Mouse (Mus musculus): ENCODE data around the gene Ick. TPM values are rescaled to one million over a fixed set of nuclear protein-coding genes. Genes with fewer than 3 reads are reported as not detected.
"Not testable (repeated sequence)": the region's sequence is repeated elsewhere in the genome, so short reads cannot be mapped to it uniquely, and the experiment has no call there.

The Ick gene
- 45.0 and 55.6 TPM in 2 replicates for polyA plus RNA-seq (2012; rRNA removed)

DNA sequence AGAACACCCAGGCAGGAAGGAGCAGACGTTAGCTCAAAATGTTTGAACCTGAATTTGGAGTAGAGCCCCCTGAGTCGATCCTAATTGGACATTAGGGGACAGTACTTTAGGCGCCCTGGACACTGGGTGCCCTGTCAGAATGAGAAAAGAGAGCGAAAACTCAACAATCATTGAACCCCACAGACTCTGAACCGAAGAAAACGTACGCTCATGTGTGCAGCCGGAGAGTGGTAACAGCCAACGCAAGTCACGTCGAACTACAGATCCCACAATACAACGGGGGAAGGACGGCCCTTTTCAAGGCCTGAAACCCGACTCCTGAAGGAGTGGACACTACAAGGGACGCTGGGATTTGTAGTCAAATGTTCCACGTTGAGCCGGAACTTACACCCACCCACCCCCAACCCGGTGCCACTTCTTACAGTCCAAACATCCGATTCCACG lies at the start of gene Ick, which contains the start of gene Fbxo9:
TSS of gene Ick (plus strand) at position 397 of the 444 bp plus-strand sequence.
TSS of gene Fbxo9 (minus strand) at position 270 of the 444 bp plus-strand sequence.
- no peak for TF ChIP-seq CTCF (IDR thresholded peaks at IDR 0.05; ENCODE audit: borderline replicate concordance, extremely low read depth, insufficient read depth, insufficient read length)
- no peak; the same call in 1 of the 2 replicates for TF ChIP-seq POLR2A (IDR thresholded peaks at IDR 0.05; ENCODE audit: borderline replicate concordance, extremely low read depth, insufficient read depth, insufficient read length, poor library complexity, severe bottlenecking)
- peak; percentile 99 for DNase-seq (ENCODE audit: low read depth)

DNA sequence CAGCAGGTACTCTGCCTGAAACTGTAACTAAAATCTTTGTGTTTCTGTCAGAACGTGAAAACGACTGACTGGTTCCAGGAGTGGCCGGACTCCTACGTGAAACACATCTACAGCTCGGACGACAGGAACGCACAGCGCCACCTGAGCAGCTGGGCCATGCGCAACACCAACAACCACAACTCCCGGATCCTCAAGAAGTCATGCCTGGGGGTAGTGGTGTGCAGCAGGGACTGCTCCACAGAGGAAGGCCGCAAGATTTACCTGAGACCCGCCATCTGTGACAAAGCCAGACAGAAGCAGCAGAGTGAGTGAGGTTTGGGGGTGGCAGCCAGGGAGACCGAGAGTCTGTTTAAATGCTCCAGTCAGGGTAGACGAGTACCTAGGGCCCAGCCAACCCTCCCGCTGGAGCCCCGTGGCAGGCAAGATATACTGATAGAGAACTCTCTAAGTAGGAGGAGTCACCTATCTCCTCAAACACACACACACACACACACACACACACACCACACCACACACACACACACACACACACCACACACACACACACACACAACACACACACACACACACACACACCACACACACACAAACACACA lies 49.4 kb upstream of the Ick start:
- TF ChIP-seq POLR2A (IDR thresholded peaks at IDR 0.05; ENCODE audit: borderline replicate concordance, extremely low read depth, insufficient read depth, insufficient read length, poor library complexity, severe bottlenecking) = no peak
- TF ChIP-seq CTCF (IDR thresholded peaks at IDR 0.05; ENCODE audit: borderline replicate concordance, extremely low read depth, insufficient read depth, insufficient read length) = no peak
- no peak for DNase-seq (ENCODE audit: low read depth)

DNA sequence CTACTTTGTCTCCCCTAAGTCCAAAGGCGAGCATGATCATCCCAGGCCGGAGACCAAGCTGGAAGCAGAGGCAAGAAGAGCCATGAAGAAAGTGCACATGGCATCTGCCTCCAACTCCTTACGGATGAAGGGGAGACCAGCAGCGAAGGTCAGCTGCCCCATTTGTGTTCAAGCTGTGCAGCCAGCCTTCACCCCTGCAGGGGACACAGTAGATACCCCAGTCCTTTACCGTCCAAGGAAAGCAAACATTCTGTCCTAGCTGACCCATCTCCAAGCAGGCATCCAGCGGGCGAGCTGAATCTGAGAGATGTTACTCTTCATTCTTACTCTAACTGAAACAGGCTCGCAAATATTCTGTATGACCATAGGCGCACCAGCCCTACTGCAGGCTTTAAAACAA lies 46.6 kb upstream of the Ick start:
- no peak for DNase-seq (ENCODE audit: low read depth)
- TF ChIP-seq CTCF (IDR thresholded peaks at IDR 0.05; ENCODE audit: borderline replicate concordance, extremely low read depth, insufficient read depth, insufficient read length) = no peak
- TF ChIP-seq POLR2A (IDR thresholded peaks at IDR 0.05; ENCODE audit: borderline replicate concordance, extremely low read depth, insufficient read depth, insufficient read length, poor library complexity, severe bottlenecking) = no peak

DNA sequence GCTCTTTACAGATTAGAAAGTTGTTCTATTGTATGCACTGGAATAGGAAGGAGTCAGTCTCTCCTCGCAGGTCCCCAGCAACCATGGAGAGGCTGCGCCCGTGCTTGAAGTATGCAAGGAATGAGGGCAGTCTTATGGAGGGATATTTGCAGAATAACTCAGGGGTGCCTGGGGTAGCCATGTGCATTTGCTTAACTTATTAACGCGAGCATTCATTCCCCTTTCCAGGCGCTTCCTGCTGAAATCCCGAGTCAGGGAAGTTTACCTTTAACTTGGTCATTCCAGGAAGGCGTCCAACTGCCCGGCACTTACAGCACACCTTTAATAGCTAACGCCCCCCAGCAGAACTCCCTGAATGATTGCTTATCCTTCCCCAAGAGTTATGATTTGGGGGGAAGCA lies 44.9 kb upstream of the Ick start:
- TF ChIP-seq POLR2A (IDR thresholded peaks at IDR 0.05; ENCODE audit: borderline replicate concordance, extremely low read depth, insufficient read depth, insufficient read length, poor library complexity, severe bottlenecking) (no peak), CTCF (IDR thresholded peaks at IDR 0.05; ENCODE audit: borderline replicate concordance, extremely low read depth, insufficient read depth, insufficient read length) (no peak)
- DNase-seq (ENCODE audit: low read depth) = no peak

DNA sequence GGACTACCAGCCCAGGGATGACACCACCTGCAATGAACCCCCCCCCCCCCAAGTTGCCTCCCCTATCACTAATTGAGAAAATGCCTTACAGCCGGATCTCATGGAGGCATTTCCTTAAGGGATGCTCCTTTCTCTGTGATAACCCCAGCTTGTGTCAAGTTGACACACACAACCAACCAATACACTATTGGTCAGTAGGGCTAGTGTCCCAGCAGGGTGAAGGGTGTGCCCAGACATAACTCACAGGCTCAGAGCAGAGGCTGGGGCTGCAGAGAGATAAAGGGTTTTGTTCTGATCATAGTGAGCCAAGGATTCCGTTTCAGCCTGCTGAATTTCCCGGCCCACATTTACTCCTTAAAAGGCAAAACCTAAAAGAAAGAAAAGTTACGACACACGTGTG lies 38.5 kb upstream of the Ick start:
- no peak for TF ChIP-seq POLR2A (IDR thresholded peaks at IDR 0.05; ENCODE audit: borderline replicate concordance, extremely low read depth, insufficient read depth, insufficient read length, poor library complexity, severe bottlenecking)
- TF ChIP-seq CTCF (IDR thresholded peaks at IDR 0.05; ENCODE audit: borderline replicate concordance, extremely low read depth, insufficient read depth, insufficient read length) = no peak
- no peak for DNase-seq (ENCODE audit: low read depth)

DNA sequence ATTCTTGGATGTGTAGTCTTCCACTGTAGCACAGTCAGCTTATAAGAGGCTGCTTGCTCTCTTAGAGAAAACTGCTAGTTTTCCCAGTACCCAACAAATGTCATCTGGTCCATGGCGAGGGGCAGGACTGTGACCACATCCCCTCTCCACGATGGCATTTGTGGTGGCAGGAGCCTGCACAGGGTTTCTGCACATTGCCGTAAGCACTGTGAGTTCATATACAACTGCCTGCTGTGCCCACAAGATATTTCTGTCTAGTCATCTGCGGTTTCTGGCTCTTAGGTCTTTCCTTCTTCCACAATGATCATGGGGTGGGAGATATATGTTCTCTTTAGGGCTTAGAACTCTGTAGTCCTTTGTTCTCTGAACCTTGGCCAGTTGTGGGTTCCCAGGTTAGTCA lies 37.4 kb upstream of the Ick start:
- TF ChIP-seq POLR2A (IDR thresholded peaks at IDR 0.05; ENCODE audit: borderline replicate concordance, extremely low read depth, insufficient read depth, insufficient read length, poor library complexity, severe bottlenecking) (no peak), CTCF (IDR thresholded peaks at IDR 0.05; ENCODE audit: borderline replicate concordance, extremely low read depth, insufficient read depth, insufficient read length) (no peak)

DNA sequence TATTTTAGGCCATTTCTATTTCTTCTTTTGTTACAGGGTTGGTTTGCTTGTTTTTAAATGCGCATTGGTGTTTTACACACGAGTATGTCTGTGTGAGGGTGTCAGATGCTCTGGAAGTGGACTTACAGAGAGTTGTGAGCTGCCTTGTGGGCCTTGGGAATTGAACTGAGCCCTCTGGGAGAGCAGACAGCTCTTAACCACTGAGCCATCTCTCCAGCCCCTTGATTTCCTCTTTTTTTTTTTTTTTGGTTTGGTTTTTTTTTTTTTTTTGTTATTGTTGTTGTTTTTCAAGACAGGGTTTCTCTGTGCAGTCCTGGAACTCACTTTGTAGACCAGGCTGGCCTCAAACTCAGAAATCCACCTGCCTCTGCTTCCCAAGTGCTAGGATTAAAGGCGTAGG lies 35.7 kb upstream of the Ick start:
- not testable (repeated sequence) for DNase-seq (ENCODE audit: low read depth)

More for the DNA sequence above, 37.4 kb upstream of the Ick start:
- no peak for DNase-seq (ENCODE audit: low read depth)

DNA sequence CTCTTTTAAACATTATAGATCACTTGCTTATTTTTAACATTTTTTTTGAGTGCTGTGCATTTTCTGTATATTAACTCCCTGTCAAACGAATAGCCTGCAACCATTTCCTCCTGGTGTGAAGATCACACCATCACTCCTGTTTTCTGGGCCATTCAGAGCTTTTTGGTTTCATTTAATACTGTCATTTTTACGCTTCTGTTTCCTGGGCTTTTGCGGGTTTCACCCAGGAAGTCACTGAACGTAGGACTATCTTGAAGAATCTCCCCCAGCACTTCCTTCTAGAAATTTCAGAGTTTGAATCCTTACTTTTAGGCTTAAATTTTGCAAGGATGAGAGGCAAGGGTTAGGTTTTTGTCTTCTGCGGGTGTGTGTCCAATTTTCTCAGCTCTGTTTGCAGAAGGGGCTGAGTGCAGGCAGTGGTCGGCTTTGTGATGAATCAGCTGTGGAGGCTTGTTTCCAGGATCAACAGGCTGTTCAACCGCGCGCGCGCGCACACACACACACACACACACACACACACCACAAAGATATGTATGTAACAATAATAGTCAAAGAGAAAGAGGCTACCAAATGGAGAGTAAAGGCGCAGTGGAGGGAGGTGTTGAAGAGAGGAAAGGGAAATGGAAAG lies 35.2 kb upstream of the Ick start:
- TF ChIP-seq CTCF (IDR thresholded peaks at IDR 0.05; ENCODE audit: borderline replicate concordance, extremely low read depth, insufficient read depth, insufficient read length) (no peak), POLR2A (IDR thresholded peaks at IDR 0.05; ENCODE audit: borderline replicate concordance, extremely low read depth, insufficient read depth, insufficient read length, poor library complexity, severe bottlenecking) (no peak)
- DNase-seq (ENCODE audit: low read depth) = peak; percentile 5

DNA sequence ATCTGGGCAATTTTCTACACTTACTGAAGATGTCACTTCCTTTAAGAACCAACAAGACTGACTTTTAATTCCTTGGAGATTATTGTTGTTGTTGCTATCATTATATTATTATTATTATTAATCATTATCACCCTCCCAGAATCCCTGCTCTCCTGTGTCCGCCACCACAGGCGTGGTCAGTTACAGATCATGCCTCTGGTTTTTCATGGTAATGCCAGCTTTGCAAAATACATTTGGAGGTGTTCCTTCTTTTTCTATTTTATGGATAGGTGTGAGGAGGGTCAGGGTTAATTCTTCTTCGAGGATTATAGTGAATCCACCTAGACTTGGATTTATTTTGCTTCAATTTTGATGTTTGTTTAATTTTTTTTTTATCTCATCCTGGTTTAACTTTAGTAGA lies 33.7 kb upstream of the Ick start:
- no peak for DNase-seq (ENCODE audit: low read depth)
- TF ChIP-seq POLR2A (IDR thresholded peaks at IDR 0.05; ENCODE audit: borderline replicate concordance, extremely low read depth, insufficient read depth, insufficient read length, poor library complexity, severe bottlenecking) (no peak), CTCF (IDR thresholded peaks at IDR 0.05; ENCODE audit: borderline replicate concordance, extremely low read depth, insufficient read depth, insufficient read length) (no peak)

DNA sequence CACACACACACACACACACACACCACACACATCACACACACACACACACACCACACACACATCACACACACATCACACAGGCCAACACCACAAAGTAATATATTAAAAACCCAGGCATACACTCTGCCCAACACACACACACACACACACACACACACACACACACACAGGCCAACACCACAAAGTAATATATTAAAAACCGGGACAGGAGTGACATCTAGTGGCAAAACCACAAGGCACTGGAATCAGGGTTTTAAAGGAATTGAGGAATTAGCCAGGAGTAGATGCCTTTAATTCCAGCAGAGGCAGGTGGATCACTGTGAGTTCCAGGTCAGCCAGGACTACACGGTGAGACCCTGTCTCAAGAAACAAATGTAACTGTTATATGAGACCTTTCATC lies 30.8 kb upstream of the Ick start:
- TF ChIP-seq POLR2A (IDR thresholded peaks at IDR 0.05; ENCODE audit: borderline replicate concordance, extremely low read depth, insufficient read depth, insufficient read length, poor library complexity, severe bottlenecking) = no peak
- TF ChIP-seq CTCF (IDR thresholded peaks at IDR 0.05; ENCODE audit: borderline replicate concordance, extremely low read depth, insufficient read depth, insufficient read length) = peak; percentile 25; the same call in 1 of the 2 replicates
- peak; percentile 44 for DNase-seq (ENCODE audit: low read depth)

DNA sequence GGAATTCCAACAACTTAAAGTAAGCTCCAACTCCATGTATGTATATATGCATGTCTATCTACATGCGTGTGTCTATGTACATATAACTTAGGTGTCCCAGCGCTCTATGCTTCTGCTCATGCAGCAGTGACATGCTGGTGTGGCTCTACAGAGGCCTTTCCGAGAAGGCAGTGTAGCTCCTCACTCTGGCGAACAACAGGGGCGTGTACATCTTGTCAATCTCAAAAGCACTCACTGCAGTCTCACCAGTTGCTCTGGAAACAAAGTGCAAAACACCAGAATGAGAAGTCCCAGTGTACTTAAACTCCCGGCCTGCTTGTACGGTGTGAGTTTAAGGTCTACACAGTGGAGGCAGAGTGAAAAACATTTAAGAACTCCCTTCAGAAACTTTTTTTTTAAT lies 27.2 kb upstream of the Ick start:
- DNase-seq (ENCODE audit: low read depth) = peak; percentile 5
- TF ChIP-seq POLR2A (IDR thresholded peaks at IDR 0.05; ENCODE audit: borderline replicate concordance, extremely low read depth, insufficient read depth, insufficient read length, poor library complexity, severe bottlenecking) (no peak), CTCF (IDR thresholded peaks at IDR 0.05; ENCODE audit: borderline replicate concordance, extremely low read depth, insufficient read depth, insufficient read length) (no peak)

DNA sequence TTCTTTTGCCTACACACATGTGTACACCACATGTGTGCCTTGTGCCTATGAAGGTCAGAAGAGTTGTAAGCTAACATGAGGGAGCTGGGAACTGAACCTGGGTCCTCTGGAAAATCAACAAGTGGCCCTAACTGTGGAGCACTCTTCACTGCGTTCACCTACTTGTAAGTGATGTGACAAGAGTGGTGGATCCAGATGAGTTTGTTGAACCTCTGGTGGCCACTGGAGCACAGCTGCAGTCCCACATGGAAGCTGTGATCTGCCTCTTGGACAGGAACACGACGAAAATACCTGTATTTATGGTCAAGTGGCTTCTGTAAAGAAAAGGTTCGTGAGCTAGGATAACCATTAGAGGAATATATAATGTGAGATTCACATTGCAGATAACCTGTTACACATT lies 24.7 kb upstream of the Ick start:
- TF ChIP-seq POLR2A (IDR thresholded peaks at IDR 0.05; ENCODE audit: borderline replicate concordance, extremely low read depth, insufficient read depth, insufficient read length, poor library complexity, severe bottlenecking) (no peak), CTCF (IDR thresholded peaks at IDR 0.05; ENCODE audit: borderline replicate concordance, extremely low read depth, insufficient read depth, insufficient read length) (no peak)

More for the DNA sequence above, 24.7 kb upstream of the Ick start:
- DNase-seq (ENCODE audit: low read depth) = no peak

All from brain, embryonic 14.5 days (tissue).